Mouse (Mus musculus) MEL-GATA-1-ER (cell line): ENCODE results near the gene Pla2g1b.
"Not testable (repeated sequence)": the region's sequence is repeated elsewhere in the genome, so short reads cannot be mapped to it uniquely, and the experiment has no call there.

Experiments used
- DNase-seq: peaks from one replicate; pipeline ENCODE4 v3.0.0-alpha.2; 2012; ENCODE audit warnings: low read depth; ENCODE audit errors: extremely low read depth

Gene Pla2g1b

GRCm38 (mm10) chr5:115505617-115506016, 39.6 kb downstream of the Pla2g1b start:
- DNase-seq, result not testable (repeated sequence)

GRCm38 (mm10) chr5:115506454-115507201, 40.6 kb downstream of the Pla2g1b start, which contains the start of gene Pxn:
Gene Pxn (plus strand): TSS chr5:115506676.
- no peak for DNase-seq

- no peak for DNase-seq
These were observed 41.4 kb downstream of the Pla2g1b start for GRCm38 (mm10) chr5:115507267-115507980.

GRCm38 (mm10) chr5:115507981-115508858, 42.2 kb downstream of the Pla2g1b start:
- no peak for DNase-seq

- no peak for DNase-seq
These were observed 42.7 kb downstream of the Pla2g1b start for GRCm38 (mm10) chr5:115508859-115509147.

- no peak for DNase-seq
These were observed 43.3 kb downstream of the Pla2g1b start for GRCm38 (mm10) chr5:115509321-115509761.

- DNase-seq, result no peak
These were observed 44.0 kb downstream of the Pla2g1b start for GRCm38 (mm10) chr5:115509790-115510689.

GRCm38 (mm10) chr5:115512375-115512774, 46.3 kb downstream of the Pla2g1b start:
- DNase-seq, result no peak

GRCm38 (mm10) chr5:115513246-115513645, 47.2 kb downstream of the Pla2g1b start:
- no peak for DNase-seq

GRCm38 (mm10) chr5:115513721-115514120, 47.7 kb downstream of the Pla2g1b start:
- DNase-seq, result no peak

- DNase-seq, result no peak
These were observed 48.3 kb downstream of the Pla2g1b start for GRCm38 (mm10) chr5:115514346-115514745.

- DNase-seq, result no peak
These were observed 49.0 kb downstream of the Pla2g1b start for GRCm38 (mm10) chr5:115514896-115515587.

- DNase-seq, result peak; percentile 81
These were observed 50.2 kb downstream of the Pla2g1b start for GRCm38 (mm10) chr5:115516081-115516907.

- DNase-seq, result no peak
These were observed 50.8 kb downstream of the Pla2g1b start for GRCm38 (mm10) chr5:115516908-115517307.

GRCm38 (mm10) chr5:115517501-115517900, 51.4 kb downstream of the Pla2g1b start:
- DNase-seq, result no peak

- not testable (repeated sequence) for DNase-seq
These were observed 52.2 kb downstream of the Pla2g1b start for GRCm38 (mm10) chr5:115518214-115518613.

- DNase-seq, result no peak
These were observed 54.3 kb downstream of the Pla2g1b start for GRCm38 (mm10) chr5:115520325-115520869.

- no peak for DNase-seq
These were observed 55.7 kb downstream of the Pla2g1b start for GRCm38 (mm10) chr5:115521553-115522461.
